16 mouse cellular contexts compared by ENCODE assay signal in the genomic region with DNA sequence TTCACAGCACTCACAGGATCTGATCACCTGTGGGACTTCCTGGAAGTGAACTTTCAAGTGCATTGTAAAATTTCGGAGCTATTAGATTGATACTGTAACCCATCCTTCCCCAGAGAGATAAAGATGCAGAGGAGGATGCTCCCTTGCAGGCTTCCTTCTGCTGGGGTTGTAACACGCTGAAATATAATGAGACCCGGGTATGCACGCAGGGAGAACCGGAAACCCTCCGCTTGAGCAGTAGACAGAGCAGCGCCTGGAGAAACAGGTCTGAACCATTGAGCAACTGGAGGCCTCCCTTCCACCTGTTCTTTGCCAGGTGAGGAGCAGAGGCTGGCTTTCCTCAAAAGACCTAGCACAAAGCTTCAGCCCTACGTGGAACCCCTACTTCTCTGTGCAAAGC.
DNase-seq lines count a peak whose midpoint lies in the region.
"Had no signal": no experiment of that assay in that cellular context is flagged by ENCODE, and none has a peak within 500 bp of the region (broad histone marks: within the 10 kb centered on the region; RNA-seq: fewer than 3 reads in every experiment).

No protein-coding gene starts in this region.

- no peaks in the 10 kb centered on the region for H3K9me3 ChIP-seq in heart, embryonic 10.5 days

- intact Hi-C loops in heart, postnatal 10 days (cut with DNase I) = no loop called here

- H3K4me3 ChIP-seq in heart, embryonic 10.5 days = no peak overlapping the region

- H3K27me3 ChIP-seq in heart, embryonic 10.5 days (ENCODE audit: insufficient read depth, poor library complexity, severe bottlenecking) = no peaks in the 10 kb centered on the region
- H3K27me3 ChIP-seq: CH12.LX had no signal

- H3K4me1 ChIP-seq in heart, embryonic 10.5 days = no peaks in the 10 kb centered on the region

- H3K27ac ChIP-seq in heart, embryonic 10.5 days = no peak overlapping the region

- no peaks in the 10 kb centered on the region for H3K36me3 ChIP-seq in heart, embryonic 10.5 days
- H3K36me3 ChIP-seq: G1E had no signal

- 83% methylated on average over 8 of the region's 8 CpGs for WGBS in heart, embryonic 10.5 days

- DNase-seq in heart, adult 11 months = peak; percentile 65
- no peak for DNase-seq in heart, postnatal 10 days
- peak; percentile 64 for DNase-seq in heart, embryonic 10.5 days (ENCODE audit: low spot score)
- DNase-seq in heart, adult 8-10 months (ENCODE audit: low spot score) = no peak
- DNase-seq: adrenal gland, adult 2 months; adrenal gland, adult 8-10 months; adrenal gland, postnatal 10 days; adrenal gland, postnatal 14 days; adrenal gland, postnatal 25 days; adrenal gland, postnatal 36 days; B cell, adult 2 months; cerebellum, adult 11 months; cerebellum, adult 11-12 months; cerebellum, adult 18-20 months had no signal

Comparison
In these comparisons a context has a peak if more than half of its experiments do, and no peak if none do; other contexts are left out.
1. DNase-seq: peak in heart, adult 11 months (single experiment) and heart, embryonic 10.5 days (single experiment); none in heart, postnatal 10 days (0 of 2) and heart, adult 8-10 months (single experiment).